8 mouse cellular contexts compared by ENCODE assay signal in the genomic region with DNA sequence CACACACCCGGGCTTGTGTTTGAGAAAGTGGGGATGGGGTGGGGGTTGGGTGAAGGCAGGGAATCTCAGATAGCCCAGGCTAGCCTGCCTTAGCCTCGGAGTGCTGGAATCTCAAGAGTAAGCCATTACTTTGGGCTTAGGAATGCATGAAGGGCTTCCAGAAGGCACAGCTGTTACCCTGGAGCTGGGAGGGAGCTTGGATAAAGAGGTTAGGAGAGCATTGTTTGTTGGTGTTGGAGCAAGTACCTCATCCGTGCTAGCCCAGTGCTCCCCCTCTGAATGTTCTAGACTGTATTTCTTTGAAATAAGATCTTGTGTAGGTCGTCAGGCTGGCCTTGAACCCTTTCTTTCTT. TPM values are rescaled to one million over a fixed set of nuclear protein-coding genes. Genes with fewer than 3 reads are reported as not detected.
DNase-seq lines count a peak whose midpoint lies in the region; ATAC-seq and TF ChIP-seq lines count a peak whose summit lies in the region.

No protein-coding gene starts in this region.

- no peak for TF ChIP-seq CTCF in lung, adult 2 months (IDR thresholded peaks at IDR 0.05; ENCODE audit: insufficient read depth, low read length)

- DNase-seq in lung, adult 2 months: no peak
- no peak for DNase-seq in lung, postnatal 4 days
- no peak for DNase-seq in embryonic facial prominence, embryonic 10.5 days (ENCODE audit: low spot score)
- no peak for DNase-seq in thymus, postnatal 25 days
- DNase-seq in adrenal gland, postnatal 25 days: no peak
- DNase-seq in cerebellum, postnatal 36 days: no peak

- no peaks in the 10 kb centered on the region for H3K36me3 ChIP-seq in embryonic facial prominence, embryonic 10.5 days (replicated peaks)
- H3K36me3 ChIP-seq in intestine, embryonic 16.5 days (ENCODE audit: control insufficient read depth, insufficient read depth, low read length): no peaks in the 10 kb centered on the region
- no peaks in the 10 kb centered on the region for H3K36me3 ChIP-seq in neural tube, embryonic 15.5 days

- no peaks in the 10 kb centered on the region for H3K9me3 ChIP-seq in embryonic facial prominence, embryonic 10.5 days
- no peaks in the 10 kb centered on the region for H3K9me3 ChIP-seq in intestine, embryonic 16.5 days (ENCODE audit: control insufficient read depth, low read length)
- H3K9me3 ChIP-seq in neural tube, embryonic 15.5 days (replicated peaks): no peaks in the 10 kb centered on the region

- peak overlapping the region; percentile 59 for H3K4me3 ChIP-seq in lung, adult 2 months (replicated peaks; ENCODE audit: extremely low read depth, low read depth, low read length)
- H3K4me3 ChIP-seq in embryonic facial prominence, embryonic 10.5 days: peak overlapping the region; percentile 58
- H3K4me3 ChIP-seq in intestine, embryonic 16.5 days (ENCODE audit: low read length): peak overlapping the region; percentile 56
- H3K4me3 ChIP-seq in neural tube, embryonic 15.5 days (replicated peaks): peak overlapping the region; percentile 40

- 10% methylated on average over 4 of the region's 4 CpGs for WGBS in lung, adult 2 months
- WGBS in embryonic facial prominence, embryonic 10.5 days: 13% methylated on average over 4 of the region's 4 CpGs
- WGBS in intestine, embryonic 16.5 days: 14% methylated on average over 4 of the region's 4 CpGs
- WGBS in neural tube, embryonic 15.5 days: 21% methylated on average over 4 of the region's 4 CpGs

- H3K4me2 ChIP-seq in intestine, embryonic 16.5 days (ENCODE audit: low read depth, low read length): peak overlapping the region; percentile 60
- peak overlapping the region; percentile 70 for H3K4me2 ChIP-seq in neural tube, embryonic 15.5 days

- no peaks in the 10 kb centered on the region; the same call in 1 of the 2 replicates for H3K27me3 ChIP-seq in embryonic facial prominence, embryonic 10.5 days (replicated peaks; ENCODE audit: low read depth, poor library complexity, severe bottlenecking)
- H3K27me3 ChIP-seq in intestine, embryonic 16.5 days (replicated peaks; ENCODE audit: control insufficient read depth, insufficient read depth, low read length): no peaks in the 10 kb centered on the region
- H3K27me3 ChIP-seq in neural tube, embryonic 15.5 days (replicated peaks): peaks cover 7% of the 10 kb centered on the region

- ATAC-seq in intestine, embryonic 16.5 days: no peak
- no peak for ATAC-seq in neural tube, embryonic 15.5 days (ENCODE audit: low FRiP score)

- peaks cover 3% of the 10 kb centered on the region for H3K4me1 ChIP-seq in lung, adult 2 months (ENCODE audit: control insufficient read depth, insufficient read depth, low read length)
- peaks cover 44% of the 10 kb centered on the region for H3K4me1 ChIP-seq in embryonic facial prominence, embryonic 10.5 days
- peaks cover 39% of the 10 kb centered on the region for H3K4me1 ChIP-seq in intestine, embryonic 16.5 days (ENCODE audit: control insufficient read depth, insufficient read depth, low read length)
- H3K4me1 ChIP-seq in neural tube, embryonic 15.5 days: peaks cover 18% of the 10 kb centered on the region

- peak overlapping the region; percentile 82 for H3K9ac ChIP-seq in intestine, embryonic 16.5 days (ENCODE audit: low read depth, low read length)
- peak overlapping the region; percentile 48 for H3K9ac ChIP-seq in neural tube, embryonic 15.5 days (replicated peaks)

- no peak for TF ChIP-seq POLR2A in lung, adult 2 months (IDR thresholded peaks at IDR 0.05; ENCODE audit: borderline replicate concordance, extremely low read depth, low read depth, low read length)

- peak overlapping the region; percentile 90 for H3K27ac ChIP-seq in embryonic facial prominence, embryonic 10.5 days (replicated peaks)
- peak overlapping the region; percentile 93 for H3K27ac ChIP-seq in intestine, embryonic 16.5 days (ENCODE audit: low read length)
- H3K27ac ChIP-seq in neural tube, embryonic 15.5 days (replicated peaks): peak overlapping the region; percentile 52

RNA-seq across cellular contexts. Expression of a gene that starts 22.8 kb away (rescaled TPM):
- 5,708 and 6,451 TPM in 2 replicates for polyA plus RNA-seq in lung, adult 2 months (2012; rRNA removed)
- 15,960 and 16,856 TPM in 2 replicates for polyA plus RNA-seq in embryonic facial prominence, embryonic 10.5 days (2016; fragmentation: Nextera tagmentation; extraction: Ambion mirVana)
- polyA plus RNA-seq in intestine, embryonic 16.5 days (2015; fragmentation: Nextera tagmentation; extraction: Ambion mirVana): 14,111 and 16,287 TPM in 2 replicates
- 12,525 and 12,918 TPM in 2 replicates for polyA plus RNA-seq in neural tube, embryonic 15.5 days (2015; fragmentation: Nextera tagmentation; extraction: Ambion mirVana)
- 2,846 and 3,181 TPM in 2 replicates for total RNA-seq in adrenal gland, postnatal 25 days (2021)

RNA-seq across cellular contexts. Expression of a gene that starts 30.8 kb away (rescaled TPM):
- 21.0 and 26.3 TPM in 2 replicates for polyA plus RNA-seq in lung, adult 2 months (2012; rRNA removed)
- 759 and 790 TPM in 2 replicates for polyA plus RNA-seq in embryonic facial prominence, embryonic 10.5 days (2016; fragmentation: Nextera tagmentation; extraction: Ambion mirVana)
- 120 and 129 TPM in 2 replicates for polyA plus RNA-seq in intestine, embryonic 16.5 days (2015; fragmentation: Nextera tagmentation; extraction: Ambion mirVana)
- polyA plus RNA-seq in neural tube, embryonic 15.5 days (2015; fragmentation: Nextera tagmentation; extraction: Ambion mirVana): 385 and 432 TPM in 2 replicates
- total RNA-seq in adrenal gland, postnatal 25 days (2021): 36.1 and 51.3 TPM in 2 replicates

RNA-seq across cellular contexts. Expression of a gene that starts 34.2 kb away (rescaled TPM):
- polyA plus RNA-seq in lung, adult 2 months (2012; rRNA removed): 21.3 and 22.5 TPM in 2 replicates
- polyA plus RNA-seq in embryonic facial prominence, embryonic 10.5 days (2016; fragmentation: Nextera tagmentation; extraction: Ambion mirVana): 25.6 and 25.9 TPM in 2 replicates
- 7.7 and 10.3 TPM in 2 replicates for polyA plus RNA-seq in intestine, embryonic 16.5 days (2015; fragmentation: Nextera tagmentation; extraction: Ambion mirVana)
- polyA plus RNA-seq in neural tube, embryonic 15.5 days (2015; fragmentation: Nextera tagmentation; extraction: Ambion mirVana): 29.4 TPM in 2 replicates
- 14.5 and 19.8 TPM in 2 replicates for total RNA-seq in adrenal gland, postnatal 25 days (2021)
